Mouse (Mus musculus): Measurements from ENCODE around the gene Gskip. TPM values are rescaled to one million over a fixed set of nuclear protein-coding genes. Genes with fewer than 3 reads are reported as not detected.
A peak's percentile ranks its signal among the peaks of the same experiment; 100 is the strongest.

The Gskip gene
- polyA plus RNA-seq, 1 experiment, result 10.8 TPM

- H3K36me3 ChIP-seq (ENCODE audit: control insufficient read depth, insufficient read depth, low read length), result no peaks in the 10 kb centered on the region
- TF ChIP-seq POLR2A (IDR thresholded peaks at IDR 0.05; ENCODE audit: control insufficient read depth, low read depth, low read length) (no peak), CTCF (IDR thresholded peaks at IDR 0.05; ENCODE audit: control insufficient read depth, insufficient read depth, insufficient replicate concordance, low read depth, low read length) (peak; percentile 28; the same call in 1 of the 2 replicates)
- no peaks in the 10 kb centered on the region for H3K27me3 ChIP-seq (ENCODE audit: control insufficient read depth, insufficient read depth, low read length)
- H3K4me3 ChIP-seq (ENCODE audit: control insufficient read depth, low read depth, low read length), result no peak overlapping the region
- H3K27ac ChIP-seq (ENCODE audit: control insufficient read depth, insufficient read depth, low read depth, low read length), result no peak overlapping the region
- no peaks in the 10 kb centered on the region; the same call in 1 of the 2 replicates for H3K4me1 ChIP-seq (ENCODE audit: control insufficient read depth, insufficient read depth, low read length)
Measured at GRCm38 (mm10) chr12:105722657-105723056, 38.0 kb downstream of the Gskip start.

- Histone ChIP-seq H3K27ac (ENCODE audit: control insufficient read depth, insufficient read depth, low read depth, low read length) (no peak overlapping the region), H3K4me1 (ENCODE audit: control insufficient read depth, insufficient read depth, low read length) (no peaks in the 10 kb centered on the region), H3K27me3 (ENCODE audit: control insufficient read depth, insufficient read depth, low read length) (no peaks in the 10 kb centered on the region), H3K36me3 (ENCODE audit: control insufficient read depth, insufficient read depth, low read length) (no peaks in the 10 kb centered on the region), H3K4me3 (ENCODE audit: control insufficient read depth, low read depth, low read length) (no peak overlapping the region)
- TF ChIP-seq CTCF (IDR thresholded peaks at IDR 0.05; ENCODE audit: control insufficient read depth, insufficient read depth, insufficient replicate concordance, low read depth, low read length) (no peak), POLR2A (IDR thresholded peaks at IDR 0.05; ENCODE audit: control insufficient read depth, low read depth, low read length) (no peak)
Measured at GRCm38 (mm10) chr12:105724616-105725015, 40.0 kb downstream of the Gskip start.

GRCm38 (mm10) chr12:105725736-105726135 lies 41.1 kb downstream of the Gskip start:
- Histone ChIP-seq H3K27ac (ENCODE audit: control insufficient read depth, insufficient read depth, low read depth, low read length) (no peak overlapping the region), H3K27me3 (ENCODE audit: control insufficient read depth, insufficient read depth, low read length) (no peaks in the 10 kb centered on the region), H3K36me3 (ENCODE audit: control insufficient read depth, insufficient read depth, low read length) (no peaks in the 10 kb centered on the region), H3K4me3 (ENCODE audit: control insufficient read depth, low read depth, low read length) (no peak overlapping the region), H3K4me1 (ENCODE audit: control insufficient read depth, insufficient read depth, low read length) (no peaks in the 10 kb centered on the region)
- TF ChIP-seq CTCF (IDR thresholded peaks at IDR 0.05; ENCODE audit: control insufficient read depth, insufficient read depth, insufficient replicate concordance, low read depth, low read length) (no peak), POLR2A (IDR thresholded peaks at IDR 0.05; ENCODE audit: control insufficient read depth, low read depth, low read length) (no peak)

DNA sequence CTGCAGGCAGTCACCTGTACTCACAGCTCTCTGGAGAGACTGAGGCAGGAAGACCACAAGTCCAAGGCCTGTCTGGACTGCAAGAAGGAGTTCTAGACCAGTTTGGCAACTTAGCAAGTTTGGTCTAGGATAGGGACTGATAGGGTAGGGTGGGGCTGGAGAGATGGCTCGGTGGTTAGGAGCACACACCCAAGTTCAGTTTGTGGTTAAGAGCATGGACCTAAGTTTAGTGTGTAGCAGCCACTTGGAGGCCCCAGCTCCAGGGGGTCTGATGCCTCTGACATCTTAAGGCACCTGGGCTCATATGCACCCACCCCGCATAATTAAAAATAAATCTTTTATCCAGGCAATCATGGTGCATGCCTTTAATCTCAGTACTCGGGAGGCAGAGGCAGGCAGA lies 42.6 kb downstream of the Gskip start:
- H3K4me1 ChIP-seq (ENCODE audit: control insufficient read depth, insufficient read depth, low read length), result no peaks in the 10 kb centered on the region
- H3K36me3 ChIP-seq (ENCODE audit: control insufficient read depth, insufficient read depth, low read length), result no peaks in the 10 kb centered on the region
- no peak overlapping the region for H3K4me3 ChIP-seq (ENCODE audit: control insufficient read depth, low read depth, low read length)
- TF ChIP-seq CTCF (IDR thresholded peaks at IDR 0.05; ENCODE audit: control insufficient read depth, insufficient read depth, insufficient replicate concordance, low read depth, low read length), result no peak
- TF ChIP-seq POLR2A (IDR thresholded peaks at IDR 0.05; ENCODE audit: control insufficient read depth, low read depth, low read length), result no peak
- H3K27me3 ChIP-seq (ENCODE audit: control insufficient read depth, insufficient read depth, low read length), result no peaks in the 10 kb centered on the region
- no peak overlapping the region for H3K27ac ChIP-seq (ENCODE audit: control insufficient read depth, insufficient read depth, low read depth, low read length)

DNA sequence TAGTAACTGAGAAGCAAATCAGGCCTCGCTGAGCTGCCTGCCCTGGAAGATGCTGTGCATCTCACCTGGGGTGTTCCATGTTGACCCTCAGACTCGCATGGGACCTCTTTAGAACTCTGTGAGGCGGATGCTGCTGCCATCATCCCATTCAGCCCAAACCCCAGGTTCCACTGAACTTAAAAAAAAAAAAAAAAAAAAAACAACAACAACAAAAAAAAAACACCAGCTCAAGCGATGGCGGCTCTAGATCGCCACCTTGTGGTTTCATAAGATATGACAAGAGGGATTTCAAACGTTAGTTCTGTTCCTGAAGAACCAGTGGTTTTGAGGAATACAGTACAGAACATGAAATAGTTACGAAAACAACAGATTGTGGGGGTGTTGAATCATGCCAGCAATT lies 43.3 kb downstream of the Gskip start:
- TF ChIP-seq POLR2A (IDR thresholded peaks at IDR 0.05; ENCODE audit: control insufficient read depth, low read depth, low read length), result no peak
- Histone ChIP-seq H3K4me3 (ENCODE audit: control insufficient read depth, low read depth, low read length) (no peak overlapping the region), H3K27me3 (ENCODE audit: control insufficient read depth, insufficient read depth, low read length) (no peaks in the 10 kb centered on the region), H3K27ac (ENCODE audit: control insufficient read depth, insufficient read depth, low read depth, low read length) (no peak overlapping the region), H3K36me3 (ENCODE audit: control insufficient read depth, insufficient read depth, low read length) (no peaks in the 10 kb centered on the region), H3K4me1 (ENCODE audit: control insufficient read depth, insufficient read depth, low read length) (no peaks in the 10 kb centered on the region)

DNA sequence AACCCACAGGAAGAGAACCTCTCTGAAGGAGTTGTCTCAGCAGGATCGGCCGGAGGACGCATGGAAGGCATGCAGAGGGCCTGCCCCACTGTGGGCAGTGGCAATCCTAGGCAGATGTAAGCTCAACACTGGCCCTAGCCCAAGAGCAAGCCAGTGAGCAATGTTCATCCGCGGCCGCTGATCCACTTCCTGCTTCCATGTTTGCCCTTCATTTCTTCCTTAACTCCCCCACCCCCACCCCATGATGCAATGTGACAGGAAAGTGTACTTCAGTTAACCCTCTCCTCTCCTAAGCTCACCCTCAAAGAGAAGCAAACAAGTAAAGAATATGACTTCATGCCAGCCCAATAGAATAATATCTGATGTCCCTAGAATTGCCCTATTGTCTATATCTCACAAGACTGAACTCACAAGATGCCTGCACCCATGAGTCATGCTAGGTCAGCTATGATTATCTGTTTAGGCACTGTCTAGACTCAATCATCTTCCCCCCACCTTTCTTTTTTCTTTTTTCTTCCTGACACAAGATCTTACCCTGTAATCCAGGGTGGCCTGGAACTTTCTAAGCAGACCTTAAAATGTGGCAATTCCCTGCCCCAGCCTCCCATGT lies 46.3 kb downstream of the Gskip start:
- TF ChIP-seq POLR2A (IDR thresholded peaks at IDR 0.05; ENCODE audit: control insufficient read depth, low read depth, low read length) (no peak), CTCF (IDR thresholded peaks at IDR 0.05; ENCODE audit: control insufficient read depth, insufficient read depth, insufficient replicate concordance, low read depth, low read length) (no peak)
- H3K27me3 ChIP-seq (ENCODE audit: control insufficient read depth, insufficient read depth, low read length), result no peaks in the 10 kb centered on the region
- no peak overlapping the region for H3K4me3 ChIP-seq (ENCODE audit: control insufficient read depth, low read depth, low read length)
- no peak overlapping the region for H3K27ac ChIP-seq (ENCODE audit: control insufficient read depth, insufficient read depth, low read depth, low read length)
- H3K4me1 ChIP-seq (ENCODE audit: control insufficient read depth, insufficient read depth, low read length), result 0 out of 2 replicates have a peak, but pooled peaks cover 2% of the 10 kb centered on the region
- no peaks in the 10 kb centered on the region for H3K36me3 ChIP-seq (ENCODE audit: control insufficient read depth, insufficient read depth, low read length)

DNA sequence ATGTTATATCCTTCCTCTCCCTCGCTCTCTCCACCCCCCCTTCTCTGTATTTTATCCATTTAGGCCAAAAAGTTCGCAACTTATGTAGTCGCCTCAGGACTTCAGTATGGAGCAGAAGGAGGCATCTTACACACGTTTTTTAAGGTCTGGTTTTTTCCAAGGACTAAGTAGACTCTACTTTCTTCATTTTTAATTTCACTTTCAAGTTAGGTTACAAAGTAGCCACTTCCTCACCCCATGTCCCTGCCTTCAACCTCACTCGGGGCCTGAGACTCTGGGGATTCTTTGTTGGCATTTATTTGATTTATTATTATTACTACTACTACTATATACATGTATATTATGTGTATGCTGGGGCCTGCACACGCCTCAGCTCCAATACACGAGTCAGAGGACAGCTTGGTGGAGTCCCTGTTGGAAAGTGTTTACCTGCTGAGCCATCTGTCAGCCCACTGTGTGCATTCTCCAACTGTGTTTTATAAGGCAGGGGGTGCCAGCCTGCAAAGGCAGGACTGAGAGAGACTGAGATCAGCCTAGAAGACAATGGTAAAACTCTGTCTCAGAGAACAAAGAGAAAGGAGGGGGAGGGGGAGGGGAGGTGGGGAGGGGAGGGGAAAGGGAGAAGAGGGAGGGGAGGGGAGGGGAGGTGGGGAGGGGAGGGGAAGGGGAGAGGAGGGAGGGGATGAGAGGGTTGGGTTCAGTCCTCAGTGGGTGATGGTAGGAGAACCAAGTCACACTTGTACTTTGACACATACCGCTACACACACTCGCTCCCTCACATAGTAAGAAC lies 48.9 kb downstream of the Gskip start:
- TF ChIP-seq POLR2A (IDR thresholded peaks at IDR 0.05; ENCODE audit: control insufficient read depth, low read depth, low read length), result no peak
- TF ChIP-seq CTCF (IDR thresholded peaks at IDR 0.05; ENCODE audit: control insufficient read depth, insufficient read depth, insufficient replicate concordance, low read depth, low read length), result no peak
- Histone ChIP-seq H3K4me3 (ENCODE audit: control insufficient read depth, low read depth, low read length) (no peak overlapping the region), H3K4me1 (ENCODE audit: control insufficient read depth, insufficient read depth, low read length) (0 out of 2 replicates have a peak, but pooled peaks cover 2% of the 10 kb centered on the region), H3K36me3 (ENCODE audit: control insufficient read depth, insufficient read depth, low read length) (peaks cover 1% of the 10 kb centered on the region; the same call in 1 of the 2 replicates), H3K27me3 (ENCODE audit: control insufficient read depth, insufficient read depth, low read length) (no peaks in the 10 kb centered on the region), H3K27ac (ENCODE audit: control insufficient read depth, insufficient read depth, low read depth, low read length) (no peak overlapping the region)

Measured in testis, adult 2 months (tissue).